Mouse (Mus musculus): ENCODE measurements at regions not wholly inside any gene's neighbourhood (a gene's known extent, or its start where the extent isn't known, plus 50 kb on each side); places are given as distances from the start of the nearest gene placed in this dataset.

- TF ChIP-seq GATA1 (IDR thresholded peaks at IDR 0.05; ENCODE audit: borderline replicate concordance, low read length) (no peak), FLI1 (IDR thresholded peaks at IDR 0.05; ENCODE audit: low read length) (no peak)
Observed at GRCm38 (mm10) chr6:101500202-101500601, 122.5 kb upstream of the Pdzrn3 start.

All from megakaryocyte, embryonic 14.5 days (primary cell).